Mouse (Mus musculus): ENCODE measurements around the gene Ccdc153.
A peak's percentile ranks its signal among the peaks of the same experiment; 100 is the strongest.

DNA sequence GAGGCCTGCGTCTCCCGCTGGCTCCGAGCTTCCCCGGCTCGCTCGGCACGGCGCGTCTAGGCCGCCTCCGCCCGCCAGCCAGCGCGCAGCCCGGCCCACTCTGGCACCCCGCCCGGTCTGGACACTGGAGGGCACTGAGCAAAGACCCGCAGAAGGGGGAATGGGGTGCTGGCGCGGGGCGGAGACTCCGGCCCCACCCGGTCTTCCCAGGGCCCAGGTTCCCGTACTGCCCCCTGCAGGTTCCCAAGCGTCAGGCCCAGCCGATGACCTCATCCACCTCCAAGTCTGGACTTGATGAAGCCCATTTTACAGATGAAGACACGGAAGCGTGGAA is 27.5 kb downstream of the Ccdc153 start:
- peak; percentile 48 for TF ChIP-seq CTCF (IDR thresholded peaks at IDR 0.05; ENCODE audit: extremely low read depth, insufficient read depth, low read length)
- TF ChIP-seq POLR2A (IDR thresholded peaks at IDR 0.05; ENCODE audit: extremely low read depth, insufficient read depth, low read length), result 0 out of 2 replicates have a peak, but pooled peaks have one; percentile 12

All from cortical plate, adult 2 months (tissue).